Mouse (Mus musculus) thymus, adult 2 months (tissue): ENCODE measurements around the gene Grip1. TPM values are rescaled to one million over a fixed set of nuclear protein-coding genes. Genes with fewer than 3 reads are reported as not detected.

Experiments
- DNase-seq: peaks from one replicate; pipeline ENCODE4 v3.0.0; 2021
- H3K27ac ChIP-seq: fragments of 200-500 bp; 2 replicates; pipeline ENCODE4 v1.5.1; 2012; ENCODE audit warnings: low read length, control low read depth; ENCODE audit not compliant: control insufficient read depth, insufficient read depth
- H3K27me3 ChIP-seq: fragments of 200-500 bp; 2 replicates; pipeline ENCODE4 v1.6.1; 2012; ENCODE audit warnings: mild to moderate bottlenecking, low read length, moderate library complexity, mixed read lengths; ENCODE audit not compliant: control insufficient read depth, insufficient read depth
- H3K36me3 ChIP-seq: fragments of 200-500 bp; 2 replicates; pipeline ENCODE4 v1.6.1; 2012; ENCODE audit warnings: mild to moderate bottlenecking, low read length, moderate library complexity; ENCODE audit not compliant: control insufficient read depth, insufficient read depth
- H3K4me1 ChIP-seq: fragments of 200-500 bp; replicated peaks from 2 replicates; pipeline ENCODE4 v1.6.1; 2012; ENCODE audit warnings: low read length; ENCODE audit not compliant: control insufficient read depth, insufficient read depth
- H3K4me3 ChIP-seq: fragments of 200-500 bp; 2 replicates; pipeline ENCODE4 v1.5.1; 2012; ENCODE audit warnings: mild to moderate bottlenecking, low read length, control low read depth, moderate library complexity; ENCODE audit not compliant: control insufficient read depth, insufficient read depth
- CTCF ChIP-seq: fragments of 200-500 bp; IDR thresholded peaks from 2 replicates; pipeline ENCODE4 v1.5.1; 2012; ENCODE audit warnings: mild to moderate bottlenecking, control low read depth, low read length, moderate library complexity, borderline replicate concordance; ENCODE audit not compliant: control insufficient read depth, poor library complexity, insufficient read depth; ENCODE audit errors: extremely low read depth
- POLR2A ChIP-seq: fragments of 200-500 bp; IDR thresholded peaks from 2 replicates; pipeline ENCODE4 v1.6.1; 2012; ENCODE audit warnings: mild to moderate bottlenecking, low read length, control low read depth, moderate library complexity; ENCODE audit not compliant: control insufficient read depth, poor library complexity, insufficient read depth; ENCODE audit errors: extremely low read depth
- WGBS: fragments of 180-500 bp; shearing (Covaris S2); methylation state at CpG from one replicate; pipeline ENCODE4 v1.1.7; 2018; 5-methylcytosine and 5-hydroxymethylcytosine counted together
- polyA plus RNA-seq: library from polyadenylated mRNA; depleted of rRNA; stranded (reverse); fragments of >200 nt; gene quantifications from 2 replicates; pipeline ENCODE4 v1.2.3, GENCODE M21; 2012

The Grip1 gene
- polyA plus RNA-seq, 1 experiment, result 0.47 TPM

- WGBS, result 88% methylated on average over 9 of the region's 9 CpGs
- Histone ChIP-seq H3K27ac (no peak overlapping the region), H3K4me1 (no peaks in the 10 kb centered on the region), H3K4me3 (no peak overlapping the region), H3K36me3 (no peaks in the 10 kb centered on the region), H3K27me3 (no peaks in the 10 kb centered on the region)
- no peak for TF ChIP-seq POLR2A
- TF ChIP-seq CTCF, result no peak
- DNase-seq, result no peak
Observed at GRCm38 (mm10) chr10:119663586-119663985, 210.0 kb downstream of the Grip1 start.

GRCm38 (mm10) chr10:119666386-119666785, 212.8 kb downstream of the Grip1 start:
- Histone ChIP-seq H3K36me3 (no peaks in the 10 kb centered on the region), H3K27ac (no peak overlapping the region), H3K27me3 (no peaks in the 10 kb centered on the region), H3K4me1 (no peaks in the 10 kb centered on the region), H3K4me3 (no peak overlapping the region)
- no peak for DNase-seq
- no peak for TF ChIP-seq CTCF
- TF ChIP-seq POLR2A, result no peak
- 93% methylated on average over 11 of the region's 11 CpGs for WGBS

- WGBS, result 42% methylated on average over 7 of the region's 7 CpGs
- Histone ChIP-seq H3K4me3 (no peak overlapping the region), H3K4me1 (no peaks in the 10 kb centered on the region), H3K27me3 (no peaks in the 10 kb centered on the region), H3K36me3 (no peaks in the 10 kb centered on the region), H3K27ac (no peak overlapping the region)
- TF ChIP-seq CTCF (no peak), POLR2A (no peak)
- no peak for DNase-seq
Observed at GRCm38 (mm10) chr10:119670456-119670855, 216.8 kb downstream of the Grip1 start.

GRCm38 (mm10) chr10:119684377-119684826, 230.8 kb downstream of the Grip1 start:
- 80% methylated on average over 3 of the region's 3 CpGs for WGBS
- TF ChIP-seq POLR2A, result no peak
- no peak for TF ChIP-seq CTCF
- Histone ChIP-seq H3K27ac (no peak overlapping the region), H3K4me3 (no peak overlapping the region), H3K36me3 (no peaks in the 10 kb centered on the region), H3K4me1 (no peaks in the 10 kb centered on the region), H3K27me3 (no peaks in the 10 kb centered on the region)
- DNase-seq, result no peak

GRCm38 (mm10) chr10:119691358-119692083, 237.9 kb downstream of the Grip1 start:
- no peaks in the 10 kb centered on the region; the same call in 1 of the 2 replicates for H3K27me3 ChIP-seq
- DNase-seq, result no peak
- no peaks in the 10 kb centered on the region for H3K36me3 ChIP-seq
- no peak for TF ChIP-seq POLR2A
- no peak for TF ChIP-seq CTCF
- WGBS, result 12% methylated on average over 16 of the region's 16 CpGs
- H3K27ac ChIP-seq, result no peak overlapping the region
- no peaks in the 10 kb centered on the region for H3K4me1 ChIP-seq
- H3K4me3 ChIP-seq, result no peak overlapping the region

GRCm38 (mm10) chr10:119692284-119692890, 238.8 kb downstream of the Grip1 start:
- no peak overlapping the region for H3K4me3 ChIP-seq
- DNase-seq, result no peak

GRCm38 (mm10) chr10:119693400-119693799, 239.8 kb downstream of the Grip1 start:
- TF ChIP-seq POLR2A (no peak), CTCF (no peak)
- Histone ChIP-seq H3K27me3 (no peaks in the 10 kb centered on the region; the same call in 1 of the 2 replicates), H3K36me3 (no peaks in the 10 kb centered on the region), H3K4me3 (no peak overlapping the region), H3K4me1 (no peaks in the 10 kb centered on the region), H3K27ac (no peak overlapping the region)
- WGBS, result 72% methylated on average over 5 of the region's 5 CpGs
- no peak for DNase-seq

More at GRCm38 (mm10) chr10:119692284-119692890, 238.8 kb downstream of the Grip1 start:
- TF ChIP-seq CTCF, result no peak
- H3K36me3 ChIP-seq, result no peaks in the 10 kb centered on the region
- 6% methylated on average over 26 of the region's 26 CpGs for WGBS
- no peak overlapping the region for H3K27ac ChIP-seq
- no peaks in the 10 kb centered on the region for H3K4me1 ChIP-seq
- no peaks in the 10 kb centered on the region; the same call in 1 of the 2 replicates for H3K27me3 ChIP-seq
